Mouse (Mus musculus): Measurements from ENCODE around the gene Ostm1. TPM values are rescaled to one million over a fixed set of nuclear protein-coding genes. Genes with fewer than 3 reads are reported as not detected.

Ostm1 gene
- polyA plus RNA-seq, 1 experiment = 7.7 TPM

DNA sequence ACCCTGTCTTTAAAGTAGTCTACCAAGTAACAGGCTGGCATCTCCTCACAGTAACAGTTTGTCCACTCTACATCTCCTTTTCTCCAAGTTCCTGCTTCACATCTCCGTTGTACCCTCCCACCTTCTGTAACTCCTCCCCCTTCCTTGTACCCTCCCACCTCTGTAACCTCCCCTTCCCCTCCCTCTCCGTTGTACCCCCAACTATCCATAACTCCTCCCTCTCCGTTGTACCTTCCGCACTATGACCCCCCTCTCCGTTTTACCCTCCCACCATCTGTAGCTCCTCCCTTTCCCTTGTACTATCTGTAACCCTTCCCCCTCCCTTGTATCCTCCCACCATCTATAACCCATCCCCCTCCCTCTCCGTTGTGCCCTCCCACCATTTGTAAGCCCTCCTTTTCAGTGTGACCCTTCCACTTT is 97.0 kb downstream of the Ostm1 start:
- no peak overlapping the region for H3ac ChIP-seq (ENCODE audit: control insufficient read depth, insufficient read length, low read depth)
- H3K4me3 ChIP-seq (ENCODE audit: insufficient read depth, poor library complexity, severe bottlenecking) = no peak overlapping the region
- H3K36me3 ChIP-seq (ENCODE audit: control insufficient read depth, insufficient read depth) = no peaks in the 10 kb centered on the region
- TF ChIP-seq CEBPB (IDR thresholded peaks at IDR 0.05; ENCODE audit: low read depth) = no peak
- TF ChIP-seq CTCF (IDR thresholded peaks at IDR 0.05; ENCODE audit: control insufficient read depth, insufficient read depth, insufficient read length) = no peak
- no peak for TF ChIP-seq MAX (IDR thresholded peaks at IDR 0.05)
- TF ChIP-seq MYOG (IDR thresholded peaks at IDR 0.05; ENCODE audit: control insufficient read depth, extremely low read depth, insufficient read length) = no peak
- no peak for TF ChIP-seq USF1 (IDR thresholded peaks at IDR 0.05; ENCODE audit: low read depth)
- no peak for TF ChIP-seq MYOD1 (IDR thresholded peaks at IDR 0.05; ENCODE audit: control insufficient read depth, insufficient read length, low read depth)
- no peak for TF ChIP-seq FOSL1 (IDR thresholded peaks at IDR 0.05; ENCODE audit: insufficient read depth, low read length, poor library complexity, severe bottlenecking)
- H3K27me3 ChIP-seq (ENCODE audit: control insufficient read depth, insufficient read depth, insufficient read length) = no peaks in the 10 kb centered on the region
- H3K79me3 ChIP-seq (ENCODE audit: low read depth) = peaks cover 2% of the 10 kb centered on the region
- peaks cover 9% of the 10 kb centered on the region for H3K79me2 ChIP-seq (ENCODE audit: control insufficient read depth, insufficient read depth)

DNA sequence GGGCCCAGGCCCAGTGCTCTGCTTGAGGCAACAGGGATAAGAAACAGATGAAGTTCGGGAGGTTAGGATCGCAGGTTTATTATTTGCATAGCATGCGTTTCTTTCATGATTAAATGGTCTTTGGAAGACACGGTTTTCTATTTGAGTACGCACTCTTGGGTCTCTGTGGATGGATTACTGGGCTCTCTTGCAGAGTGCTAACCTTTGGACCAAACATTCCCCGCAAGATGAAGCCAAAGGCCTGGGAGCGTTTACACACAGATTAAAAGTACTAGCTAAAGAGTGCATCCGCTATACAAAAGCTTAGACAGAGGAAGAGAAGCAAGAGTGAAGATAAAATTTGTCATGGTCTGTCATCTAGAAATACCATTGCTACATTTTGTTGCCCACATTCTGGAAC is 98.8 kb downstream of the Ostm1 start:
- Histone ChIP-seq H3K79me3 (ENCODE audit: low read depth) (peaks cover 2% of the 10 kb centered on the region), H3K79me2 (ENCODE audit: control insufficient read depth, insufficient read depth) (peaks cover 9% of the 10 kb centered on the region), H3ac (ENCODE audit: control insufficient read depth, insufficient read length, low read depth) (no peak overlapping the region), H3K4me3 (ENCODE audit: insufficient read depth, poor library complexity, severe bottlenecking) (no peak overlapping the region), H3K36me3 (ENCODE audit: control insufficient read depth, insufficient read depth) (no peaks in the 10 kb centered on the region), H3K27me3 (ENCODE audit: control insufficient read depth, insufficient read depth, insufficient read length) (no peaks in the 10 kb centered on the region)
- TF ChIP-seq MAX (IDR thresholded peaks at IDR 0.05) (no peak), MYOD1 (IDR thresholded peaks at IDR 0.05; ENCODE audit: control insufficient read depth, insufficient read length, low read depth) (no peak), CTCF (IDR thresholded peaks at IDR 0.05; ENCODE audit: control insufficient read depth, insufficient read depth, insufficient read length) (no peak), FOSL1 (IDR thresholded peaks at IDR 0.05; ENCODE audit: insufficient read depth, low read length, poor library complexity, severe bottlenecking) (no peak), USF1 (IDR thresholded peaks at IDR 0.05; ENCODE audit: low read depth) (no peak), CEBPB (IDR thresholded peaks at IDR 0.05; ENCODE audit: low read depth) (no peak), MYOG (IDR thresholded peaks at IDR 0.05; ENCODE audit: control insufficient read depth, extremely low read depth, insufficient read length) (no peak)

DNA sequence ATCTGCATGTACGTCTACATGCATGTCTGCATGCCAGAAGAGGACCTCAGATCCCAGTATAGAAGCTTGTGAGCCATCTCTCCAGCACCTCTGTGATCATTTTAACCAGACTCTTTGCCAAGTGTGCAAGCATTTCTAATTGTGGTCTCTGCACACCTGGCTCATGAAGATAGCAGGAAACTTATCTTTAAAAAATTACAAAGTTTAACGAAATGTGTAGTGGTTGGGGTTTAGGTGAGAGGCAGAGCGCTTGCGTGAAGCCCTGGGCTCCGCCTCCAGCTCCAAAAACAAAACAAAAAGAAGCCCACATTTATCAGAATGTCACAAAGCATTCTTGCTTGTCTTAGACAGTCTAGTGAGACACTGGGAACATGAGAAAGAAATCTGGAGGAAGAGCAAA is 104.3 kb downstream of the Ostm1 start:
- H3K79me2 ChIP-seq (ENCODE audit: control insufficient read depth, insufficient read depth) = no peaks in the 10 kb centered on the region
- H3ac ChIP-seq (ENCODE audit: control insufficient read depth, insufficient read length, low read depth) = no peak overlapping the region
- H3K36me3 ChIP-seq (ENCODE audit: control insufficient read depth, insufficient read depth) = no peaks in the 10 kb centered on the region
- peaks cover 1% of the 10 kb centered on the region for H3K79me3 ChIP-seq (ENCODE audit: low read depth)
- no peaks in the 10 kb centered on the region for H3K27me3 ChIP-seq (ENCODE audit: control insufficient read depth, insufficient read depth, insufficient read length)
- H3K4me3 ChIP-seq (ENCODE audit: insufficient read depth, poor library complexity, severe bottlenecking) = no peak overlapping the region
- no peak for TF ChIP-seq CTCF (IDR thresholded peaks at IDR 0.05; ENCODE audit: control insufficient read depth, insufficient read depth, insufficient read length)

DNA sequence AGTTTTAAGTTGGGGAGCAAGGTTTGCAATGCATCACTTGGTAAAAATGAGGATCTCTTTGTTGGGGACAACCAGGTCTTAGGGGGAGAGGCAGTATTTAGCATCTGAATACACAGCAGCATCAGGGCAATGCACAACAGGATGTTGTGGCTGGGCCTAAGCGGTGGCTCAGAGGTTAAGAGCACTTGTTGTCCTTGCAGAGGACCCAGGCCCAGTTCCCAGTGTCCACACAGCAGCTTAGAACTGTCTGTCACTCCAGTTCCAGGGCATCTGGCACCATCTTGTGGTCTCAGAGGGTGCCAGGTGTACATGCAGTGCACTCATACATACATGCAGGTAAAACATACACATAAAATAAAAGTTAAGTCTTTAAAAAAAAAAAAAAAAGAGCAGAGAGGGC is 106.1 kb downstream of the Ostm1 start:
- peaks cover 1% of the 10 kb centered on the region for H3K79me3 ChIP-seq (ENCODE audit: low read depth)
- no peaks in the 10 kb centered on the region for H3K36me3 ChIP-seq (ENCODE audit: control insufficient read depth, insufficient read depth)
- no peaks in the 10 kb centered on the region for H3K27me3 ChIP-seq (ENCODE audit: control insufficient read depth, insufficient read depth, insufficient read length)
- no peak overlapping the region for H3ac ChIP-seq (ENCODE audit: control insufficient read depth, insufficient read length, low read depth)
- TF ChIP-seq MAX (IDR thresholded peaks at IDR 0.05) (no peak), FOSL1 (IDR thresholded peaks at IDR 0.05; ENCODE audit: insufficient read depth, low read length, poor library complexity, severe bottlenecking) (no peak), MYOG (IDR thresholded peaks at IDR 0.05; ENCODE audit: control insufficient read depth, extremely low read depth, insufficient read length) (no peak), USF1 (IDR thresholded peaks at IDR 0.05; ENCODE audit: low read depth) (no peak), CEBPB (IDR thresholded peaks at IDR 0.05; ENCODE audit: low read depth) (no peak), MYOD1 (IDR thresholded peaks at IDR 0.05; ENCODE audit: control insufficient read depth, insufficient read length, low read depth) (no peak), CTCF (IDR thresholded peaks at IDR 0.05; ENCODE audit: control insufficient read depth, insufficient read depth, insufficient read length) (no peak)
- no peak overlapping the region for H3K4me3 ChIP-seq (ENCODE audit: insufficient read depth, poor library complexity, severe bottlenecking)
- no peaks in the 10 kb centered on the region for H3K79me2 ChIP-seq (ENCODE audit: control insufficient read depth, insufficient read depth)

DNA sequence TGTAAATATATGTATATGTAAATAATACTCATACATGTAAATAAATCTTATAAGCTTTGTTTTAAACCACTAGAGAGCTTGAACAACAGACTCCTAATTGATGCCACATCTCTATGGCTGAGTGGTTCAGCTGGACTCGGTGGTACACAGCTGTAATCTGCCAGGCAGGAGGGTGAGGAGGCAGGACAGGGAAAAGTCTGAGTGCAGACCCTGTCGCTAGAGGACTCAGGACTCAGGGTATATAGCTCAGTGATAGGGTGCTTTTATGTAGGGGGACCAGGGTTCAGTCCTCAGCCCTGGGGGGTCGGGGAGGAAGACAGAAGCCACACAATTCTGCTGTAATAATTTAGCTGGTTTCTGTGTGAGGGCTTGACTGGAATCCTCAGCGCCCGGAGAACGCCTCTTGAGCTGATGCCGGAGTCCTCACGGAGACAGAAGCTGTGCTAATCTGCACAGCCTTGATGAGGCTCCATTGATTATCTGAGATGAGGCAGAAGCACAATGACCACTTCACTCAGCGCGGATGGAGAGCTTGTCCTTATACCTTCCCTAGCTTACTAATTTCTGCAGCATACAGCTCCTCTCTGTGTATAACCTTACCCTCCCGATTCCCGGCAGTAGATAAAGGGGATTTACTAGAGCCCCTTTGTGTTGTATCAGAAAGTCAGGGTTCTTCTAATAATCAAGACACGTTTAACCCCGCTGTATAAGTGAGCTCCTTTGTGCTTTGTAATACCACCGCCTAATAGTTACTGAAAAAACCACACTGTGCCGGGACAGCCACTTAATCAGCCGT is 106.8 kb downstream of the Ostm1 start:
- TF ChIP-seq CTCF (IDR thresholded peaks at IDR 0.05; ENCODE audit: control insufficient read depth, insufficient read depth, insufficient read length) (no peak), MYOD1 (IDR thresholded peaks at IDR 0.05; ENCODE audit: control insufficient read depth, insufficient read length, low read depth) (no peak), CEBPB (IDR thresholded peaks at IDR 0.05; ENCODE audit: low read depth) (no peak), FOSL1 (IDR thresholded peaks at IDR 0.05; ENCODE audit: insufficient read depth, low read length, poor library complexity, severe bottlenecking) (no peak)
- no peaks in the 10 kb centered on the region for H3K79me2 ChIP-seq (ENCODE audit: control insufficient read depth, insufficient read depth)

DNA sequence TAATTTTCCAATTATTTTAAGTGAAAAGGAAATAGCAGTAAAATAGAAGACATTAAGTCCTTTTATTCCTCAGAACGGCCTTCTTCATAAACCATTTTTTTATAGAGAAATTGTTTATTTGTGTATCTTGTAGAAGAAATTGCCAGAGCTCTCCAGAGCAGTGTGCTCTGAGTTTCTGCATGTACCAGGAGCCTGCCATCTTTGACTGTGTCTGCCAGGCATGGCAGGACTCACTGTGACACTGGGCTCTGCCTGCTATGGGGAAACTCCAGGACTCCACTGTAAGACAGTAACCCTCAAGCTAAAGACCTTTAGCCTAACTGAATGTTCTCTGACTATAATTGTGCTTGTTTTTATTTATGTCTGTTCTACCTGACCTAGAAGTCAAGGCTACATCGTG is 107.4 kb downstream of the Ostm1 start:
- Histone ChIP-seq H3K79me2 (ENCODE audit: control insufficient read depth, insufficient read depth) (no peaks in the 10 kb centered on the region), H3ac (ENCODE audit: control insufficient read depth, insufficient read length, low read depth) (no peak overlapping the region)
- TF ChIP-seq CEBPB (IDR thresholded peaks at IDR 0.05; ENCODE audit: low read depth) (no peak), CTCF (IDR thresholded peaks at IDR 0.05; ENCODE audit: control insufficient read depth, insufficient read depth, insufficient read length) (no peak)

More for the DNA sequence above, 106.8 kb downstream of the Ostm1 start:
- H3K79me3 ChIP-seq (ENCODE audit: low read depth) = peaks cover 1% of the 10 kb centered on the region
- no peak overlapping the region for H3K4me3 ChIP-seq (ENCODE audit: insufficient read depth, poor library complexity, severe bottlenecking)
- H3ac ChIP-seq (ENCODE audit: control insufficient read depth, insufficient read length, low read depth) = no peak overlapping the region
- no peaks in the 10 kb centered on the region for H3K36me3 ChIP-seq (ENCODE audit: control insufficient read depth, insufficient read depth)
- H3K27me3 ChIP-seq (ENCODE audit: control insufficient read depth, insufficient read depth, insufficient read length) = no peaks in the 10 kb centered on the region

More for the DNA sequence above, 107.4 kb downstream of the Ostm1 start:
- Histone ChIP-seq H3K79me3 (ENCODE audit: low read depth) (peaks cover 1% of the 10 kb centered on the region), H3K27me3 (ENCODE audit: control insufficient read depth, insufficient read depth, insufficient read length) (no peaks in the 10 kb centered on the region), H3K4me3 (ENCODE audit: insufficient read depth, poor library complexity, severe bottlenecking) (no peak overlapping the region), H3K36me3 (ENCODE audit: control insufficient read depth, insufficient read depth) (no peaks in the 10 kb centered on the region)
